Mouse (Mus musculus) frontal cortex, postnatal 10 days (tissue): ENCODE measurements around the gene Fam193b.
"Not testable (repeated sequence)": the region's sequence is repeated elsewhere in the genome, so short reads cannot be mapped to it uniquely, and the experiment has no call there.

Experiments
- DNase-seq, 2 experiments: peaks; one replicate each; pipeline ENCODE4 v3.0.0; 2022; ENCODE audit warnings: low spot score in 2 of 2, mixed read lengths in 1 of 2

Gene Fam193b

DNA sequence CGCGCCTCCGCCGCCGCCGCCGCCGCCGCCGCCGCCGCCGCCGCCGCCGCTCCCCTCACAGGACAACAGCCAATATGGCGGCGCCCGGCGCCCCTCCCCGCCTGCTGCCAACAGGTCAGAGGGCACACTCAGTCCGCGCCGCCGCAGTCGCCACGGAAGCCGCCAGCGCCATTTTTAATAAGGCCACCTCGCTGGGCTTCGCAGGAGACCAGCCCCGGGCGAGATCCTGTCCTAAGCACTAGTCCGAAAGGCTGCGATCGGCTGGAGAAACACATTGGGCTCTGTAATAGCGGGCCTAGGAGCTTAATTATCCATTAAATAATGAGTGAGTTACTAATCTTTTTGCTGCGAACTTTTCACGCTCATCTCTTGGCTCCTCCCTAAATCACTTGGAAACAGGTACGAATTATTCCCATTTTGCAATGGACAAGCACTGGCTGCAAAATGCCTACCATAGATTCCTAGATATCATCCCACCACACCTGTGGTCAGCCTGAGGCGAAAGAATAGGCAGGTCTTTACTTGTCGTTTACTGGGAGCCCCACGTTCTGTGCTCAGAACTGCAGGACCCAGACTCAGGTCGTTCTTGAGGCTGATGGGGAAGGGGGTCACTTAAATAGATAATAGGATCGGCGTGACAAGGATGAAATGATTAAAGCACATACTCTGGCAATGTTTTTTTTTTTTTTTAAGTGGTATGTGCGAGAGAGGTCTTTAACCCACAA is at the start of gene Fam193b:
TSS of gene Fam193b (minus strand) at position 94 of the 725 bp plus-strand sequence.
- DNase-seq, result peak; percentile 88 to 92

DNA sequence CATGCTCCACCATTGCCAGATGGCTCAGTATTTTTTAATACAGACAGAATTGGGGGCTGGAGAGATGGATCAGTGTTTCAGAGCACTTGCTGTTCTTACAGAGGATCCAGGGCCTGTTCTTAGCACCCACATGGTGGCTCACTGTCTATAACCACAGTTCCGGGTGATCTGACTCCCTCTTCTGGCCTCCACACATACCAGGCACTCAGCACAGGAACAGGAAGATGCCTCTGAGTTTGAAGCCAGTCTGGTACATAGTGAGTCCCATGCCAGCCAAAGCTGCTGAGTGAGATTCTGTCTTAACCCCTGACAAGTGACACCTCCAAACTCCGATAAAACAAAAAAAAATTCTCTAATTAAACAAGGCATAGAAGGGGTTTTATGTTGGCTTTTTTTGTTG is 49.4 kb upstream of the Fam193b start:
- no peak for DNase-seq

DNA sequence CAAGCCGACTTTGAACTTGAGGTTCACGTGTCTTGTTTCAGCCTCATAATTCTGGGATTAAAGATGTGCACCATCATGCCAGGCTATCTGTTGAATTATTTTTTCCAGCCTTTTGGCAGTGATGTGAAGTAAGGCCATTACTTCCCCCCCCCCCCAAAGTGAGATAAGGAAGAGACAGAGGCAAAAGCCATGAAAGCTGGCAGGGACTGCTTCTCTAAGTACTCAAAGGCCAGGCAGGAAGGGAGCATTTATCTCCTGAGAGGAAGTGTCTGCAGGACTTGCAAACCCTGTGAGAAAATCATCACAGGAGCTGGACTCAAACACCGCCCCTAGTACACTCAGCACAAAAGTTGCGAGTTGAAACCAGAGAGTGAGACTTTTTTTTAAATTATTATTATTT is 48.4 kb upstream of the Fam193b start:
- DNase-seq, result no peak

DNA sequence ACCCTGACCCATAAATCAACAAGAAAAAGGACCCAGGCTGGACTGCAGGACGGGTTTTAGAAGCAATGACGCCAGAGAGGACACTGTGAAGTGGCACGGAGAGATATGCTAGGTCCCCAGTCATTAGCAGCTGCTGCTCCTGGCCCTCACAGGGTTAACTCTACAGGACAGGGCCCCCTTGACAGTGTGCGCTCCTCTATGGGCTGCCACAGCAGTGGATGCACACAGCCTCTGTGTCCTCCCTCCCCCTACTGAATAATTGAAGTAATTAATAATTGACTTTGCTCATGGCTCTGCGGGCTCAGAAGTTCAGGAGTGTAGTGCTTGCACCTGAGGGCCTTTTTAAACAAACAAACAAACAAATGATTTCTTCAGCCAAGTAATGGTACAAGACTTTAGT is 42.6 kb upstream of the Fam193b start:
- DNase-seq, result no peak

DNA sequence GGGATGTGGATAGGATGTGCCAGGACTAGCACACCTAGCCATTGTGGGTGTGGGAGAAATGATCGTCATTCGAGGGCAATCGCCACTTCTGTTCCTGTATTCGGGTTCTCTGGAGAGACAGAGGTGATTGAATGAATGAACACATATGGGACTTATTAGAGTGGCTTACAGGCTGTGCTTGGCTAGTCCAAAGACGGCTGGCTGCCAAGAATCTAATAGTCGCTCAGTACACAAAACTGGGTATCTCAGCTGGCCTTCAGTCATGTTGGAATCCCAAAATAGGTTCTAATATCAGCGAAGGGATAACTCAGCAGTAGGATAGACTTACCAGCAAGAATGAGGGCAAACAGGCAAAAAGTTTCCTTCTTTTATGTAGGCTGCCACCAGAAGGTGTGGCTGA is 41.1 kb upstream of the Fam193b start:
- DNase-seq, result no peak

DNA sequence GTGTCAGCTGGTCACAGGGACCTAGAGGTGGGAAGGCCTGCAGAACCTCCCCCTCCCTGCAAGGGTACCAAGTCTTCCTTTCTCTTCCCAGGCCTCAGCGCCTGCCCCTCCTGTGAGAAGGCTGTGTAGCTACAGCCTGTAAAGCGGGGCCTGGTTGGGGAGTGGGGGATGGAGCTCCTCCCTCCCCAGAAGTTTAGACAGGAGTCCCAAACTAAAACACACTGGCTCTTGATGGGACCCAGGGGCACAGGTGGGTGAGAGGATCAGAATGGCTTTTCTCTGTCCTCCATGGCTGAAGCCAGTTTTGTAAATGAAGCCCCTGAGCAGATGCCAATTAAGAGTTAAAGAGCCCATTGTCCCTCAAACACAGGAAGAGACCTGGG is 36.7 kb upstream of the Fam193b start:
- DNase-seq, result no peak

DNA sequence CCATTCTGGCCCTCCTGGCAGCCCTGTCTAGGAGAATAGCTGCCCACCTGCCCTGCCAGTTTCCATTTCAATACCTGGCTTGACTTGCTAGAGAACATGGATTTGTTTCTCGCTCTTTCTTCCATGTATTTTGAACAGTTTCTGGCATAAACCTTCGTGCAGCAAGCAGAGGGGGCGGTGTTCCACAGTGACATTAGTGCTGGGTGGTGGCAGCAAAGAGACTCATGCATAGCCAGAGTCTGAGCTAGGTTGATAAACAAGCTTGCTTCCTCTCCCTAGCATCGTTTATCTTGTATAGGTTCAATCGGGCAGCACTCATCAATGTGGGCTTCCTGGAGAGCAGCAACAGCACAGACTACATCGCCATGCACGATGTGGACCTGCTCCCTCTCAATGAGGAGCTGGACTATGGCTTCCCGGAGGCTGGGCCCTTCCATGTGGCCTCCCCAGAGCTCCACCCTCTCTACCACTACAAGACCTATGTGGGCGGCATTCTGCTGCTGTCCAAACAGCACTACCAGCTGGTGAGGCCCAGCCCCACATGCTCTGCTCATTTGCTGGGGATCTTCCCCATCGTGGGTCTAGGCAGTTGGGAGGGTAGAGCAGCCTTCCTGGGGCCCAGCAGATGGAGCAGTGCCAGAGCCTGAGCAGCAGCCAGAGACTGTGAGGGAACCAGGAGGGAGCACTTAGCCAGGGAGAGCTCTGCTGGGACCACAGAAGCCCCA is 36.1 kb upstream of the Fam193b start:
- no peak for DNase-seq

DNA sequence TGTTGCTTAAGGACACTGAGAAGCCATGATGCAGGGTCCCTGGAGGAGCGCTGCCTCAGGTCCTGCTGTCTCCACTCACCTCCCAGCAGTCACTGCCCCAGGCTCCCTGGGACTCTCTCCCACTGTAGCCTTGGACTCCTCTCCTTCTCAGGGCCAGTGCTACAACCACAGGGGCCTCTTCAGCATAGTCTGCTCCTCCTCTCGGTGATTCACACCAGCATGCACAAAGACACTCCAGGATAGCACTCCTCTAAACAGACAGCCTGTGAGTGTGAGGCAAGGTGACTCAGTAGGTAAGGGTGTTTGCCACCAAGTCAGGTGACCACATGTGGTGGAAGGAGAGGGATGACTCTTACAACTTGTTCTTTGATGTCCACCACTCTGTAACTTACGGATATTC is 33.7 kb upstream of the Fam193b start:
- DNase-seq, result no peak

DNA sequence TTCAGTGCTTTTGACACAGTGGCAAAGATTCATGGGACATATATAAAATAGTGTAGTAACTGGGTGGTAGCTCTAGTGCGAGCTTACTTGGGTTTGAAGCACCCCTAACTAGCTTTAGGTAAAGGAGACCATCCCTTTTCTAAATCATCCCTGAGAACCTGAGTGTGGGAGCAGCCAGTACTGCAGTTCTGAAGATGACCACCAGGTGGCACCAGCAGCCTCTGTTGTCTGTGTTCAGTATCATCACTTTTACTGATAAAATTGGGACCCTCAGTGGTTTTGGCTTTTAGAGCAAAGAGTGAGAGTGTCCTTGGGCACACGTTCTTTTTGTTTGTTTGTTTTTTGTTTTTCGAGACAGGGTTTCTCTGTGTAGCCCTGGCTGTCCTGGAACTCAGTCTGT is 30.7 kb upstream of the Fam193b start:
- peak; percentile 60 to 80 for DNase-seq

DNA sequence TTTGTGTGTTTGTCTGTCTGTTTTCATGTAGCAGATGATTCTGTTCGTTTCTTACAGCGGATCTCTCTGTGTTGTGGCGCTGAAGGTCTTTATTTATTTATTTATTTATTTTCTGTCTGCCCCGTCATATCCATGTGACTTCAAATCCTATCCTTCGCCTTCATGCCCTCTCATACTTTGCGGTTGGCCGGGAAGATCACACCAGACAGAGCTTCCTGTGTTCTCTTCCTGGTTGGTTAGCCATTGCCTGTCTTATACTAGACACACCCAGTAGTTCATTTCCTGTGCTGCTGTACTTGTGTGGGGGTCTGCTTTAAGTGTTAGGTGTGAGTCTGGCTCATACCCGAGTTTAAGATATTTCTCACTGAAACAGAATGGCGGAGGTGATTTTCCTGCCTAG is 29.7 kb upstream of the Fam193b start:
- no peak for DNase-seq

DNA sequence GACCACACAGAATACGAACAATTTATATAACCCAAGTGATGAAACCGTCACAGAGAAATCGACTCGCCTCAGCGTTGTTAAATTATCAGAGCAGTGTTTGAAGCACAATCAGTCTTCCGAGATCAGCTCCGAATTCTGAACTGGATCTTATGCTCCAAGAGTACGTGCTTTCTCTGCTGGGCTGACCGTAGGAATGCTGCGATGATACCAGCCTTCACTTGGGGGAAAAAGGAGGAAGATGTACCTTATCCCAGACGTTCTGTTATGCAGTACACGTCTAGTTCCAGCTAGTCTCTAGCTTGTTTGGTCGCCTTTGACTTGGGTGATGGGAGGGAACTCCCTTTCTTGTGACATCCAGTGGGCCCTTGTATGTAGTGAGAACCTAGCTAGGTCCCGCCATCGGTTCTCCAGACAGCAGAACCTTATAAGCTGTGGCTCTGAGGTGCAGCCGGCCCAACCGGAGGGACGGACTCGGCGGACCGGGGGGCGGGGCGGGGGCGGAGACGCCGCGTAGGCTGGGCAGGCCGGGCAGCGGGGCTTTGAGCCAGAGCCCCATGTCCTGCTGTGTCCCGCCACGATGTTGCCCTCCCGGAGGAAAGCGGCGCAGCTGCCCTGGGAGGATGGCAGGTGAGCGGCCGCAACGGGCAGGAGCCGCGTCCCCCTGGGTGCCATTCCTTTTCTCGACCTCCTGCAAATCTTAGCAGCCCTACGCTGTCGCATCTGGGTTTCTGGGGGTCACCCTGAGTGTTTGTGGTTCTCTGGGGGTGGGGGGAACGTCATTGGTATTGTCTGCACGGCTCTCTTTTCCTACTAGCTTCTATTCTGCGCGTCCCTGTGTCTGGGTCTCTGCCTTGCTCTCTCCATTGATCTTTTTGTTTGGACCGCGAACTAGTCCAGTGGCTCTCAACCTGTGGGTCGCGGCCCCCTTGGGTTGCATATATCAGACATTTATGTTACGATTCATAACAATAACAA is 28.9 kb upstream of the Fam193b start, which contains the start of gene B4galt7:
TSS of gene B4galt7 (plus strand) at position 331 of the 975 bp plus-strand sequence.
- peak; percentile 75 to 82 for DNase-seq

DNA sequence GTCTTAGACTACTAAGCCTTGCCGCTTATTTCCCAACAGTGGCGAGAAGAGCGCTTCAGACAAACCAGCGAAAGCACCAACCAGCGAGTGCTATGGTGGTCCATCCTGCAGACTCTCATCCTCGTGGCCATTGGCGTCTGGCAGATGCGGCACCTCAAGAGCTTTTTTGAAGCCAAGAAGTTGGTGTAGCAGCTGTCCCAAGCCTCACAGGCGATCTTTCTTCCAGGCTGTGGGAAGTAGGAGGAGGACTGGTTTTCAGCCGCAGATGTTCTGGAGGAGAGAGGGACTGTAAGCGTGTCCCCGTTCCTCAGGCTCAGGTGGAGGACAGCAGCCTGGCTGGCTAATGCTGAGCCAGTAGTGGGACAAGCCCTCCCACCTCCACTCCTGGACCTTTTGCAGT is 25.9 kb upstream of the Fam193b start:
- no peak for DNase-seq

DNA sequence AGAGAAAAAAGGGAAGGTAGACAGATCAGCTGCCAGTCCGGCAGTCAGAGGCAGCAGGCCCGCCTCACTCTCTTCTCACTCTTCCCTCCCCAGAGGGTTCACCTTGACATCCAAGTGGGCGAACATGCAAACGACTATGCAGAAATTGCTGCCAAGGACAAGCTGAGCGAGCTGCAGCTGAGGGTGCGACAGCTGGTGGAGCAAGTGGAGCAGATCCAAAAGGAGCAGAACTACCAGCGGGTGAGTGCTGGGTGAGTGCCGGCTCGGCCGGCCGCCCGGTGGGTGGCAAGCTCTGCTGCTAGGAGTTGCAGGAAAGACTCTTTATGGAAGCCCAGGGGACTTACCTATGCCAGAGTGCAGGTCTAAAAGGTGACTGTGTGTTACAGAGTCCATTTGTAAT is 24.5 kb upstream of the Fam193b start:
- no peak for DNase-seq

DNA sequence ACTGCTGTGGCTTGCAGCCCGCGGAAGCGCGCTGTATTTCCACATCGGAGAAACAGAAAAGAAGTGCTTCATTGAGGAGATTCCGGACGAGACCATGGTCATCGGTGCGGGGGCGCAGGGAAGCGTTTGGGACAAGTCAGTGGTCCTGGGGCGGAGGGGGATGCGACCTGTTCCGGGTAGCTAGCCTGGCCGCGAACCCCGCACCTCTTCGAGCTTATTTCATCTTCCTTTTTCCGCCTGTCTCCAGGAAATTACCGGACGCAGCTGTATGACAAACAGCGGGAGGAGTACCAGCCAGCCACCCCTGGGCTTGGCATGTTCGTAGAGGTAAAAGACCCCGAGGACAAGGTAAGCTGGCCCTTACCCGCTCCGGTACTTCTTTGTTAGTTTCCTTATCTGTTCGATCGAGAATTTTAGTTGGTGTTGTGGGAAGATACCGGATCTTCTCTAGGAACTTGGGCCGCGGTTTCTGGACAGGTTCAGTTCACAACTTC is 22.4 kb upstream of the Fam193b start:
- DNase-seq, result no peak

DNA sequence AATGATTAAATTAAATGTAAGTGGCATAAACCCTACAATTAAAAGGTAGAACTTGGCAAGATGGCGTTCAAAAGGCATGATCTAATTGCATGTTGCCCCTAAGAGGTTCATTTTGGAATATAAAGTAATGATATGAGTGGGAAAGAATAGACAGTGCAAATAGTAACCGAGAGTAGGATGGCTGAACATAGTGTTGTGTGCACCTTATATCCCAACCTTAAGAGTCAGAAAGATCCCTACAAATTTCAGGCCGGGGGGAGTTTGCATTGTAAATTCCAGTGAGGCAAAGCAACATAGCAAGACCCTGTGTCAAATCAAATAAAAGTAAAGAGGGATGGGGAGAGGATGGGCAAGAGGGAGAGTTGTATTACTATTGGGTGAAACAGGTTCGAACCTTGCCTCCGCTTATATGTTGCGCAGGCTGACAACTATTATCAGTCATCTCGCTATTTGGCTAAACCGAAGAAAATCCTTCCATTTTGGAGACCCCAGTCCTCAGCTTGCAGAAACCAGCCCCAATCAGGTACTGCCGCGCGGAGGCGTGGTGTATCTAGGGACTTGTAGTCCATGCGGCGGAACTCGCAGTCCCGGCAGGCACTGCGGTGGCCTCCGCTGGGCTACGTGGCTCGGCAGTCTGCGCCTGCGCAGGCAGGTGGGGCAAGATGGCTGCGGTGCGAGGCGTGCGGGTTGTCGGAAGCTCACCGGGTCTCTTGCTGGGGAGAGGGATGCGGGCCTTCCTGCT is 21.8 kb upstream of the Fam193b start:
- peak; percentile 96 to 97 for DNase-seq

DNA sequence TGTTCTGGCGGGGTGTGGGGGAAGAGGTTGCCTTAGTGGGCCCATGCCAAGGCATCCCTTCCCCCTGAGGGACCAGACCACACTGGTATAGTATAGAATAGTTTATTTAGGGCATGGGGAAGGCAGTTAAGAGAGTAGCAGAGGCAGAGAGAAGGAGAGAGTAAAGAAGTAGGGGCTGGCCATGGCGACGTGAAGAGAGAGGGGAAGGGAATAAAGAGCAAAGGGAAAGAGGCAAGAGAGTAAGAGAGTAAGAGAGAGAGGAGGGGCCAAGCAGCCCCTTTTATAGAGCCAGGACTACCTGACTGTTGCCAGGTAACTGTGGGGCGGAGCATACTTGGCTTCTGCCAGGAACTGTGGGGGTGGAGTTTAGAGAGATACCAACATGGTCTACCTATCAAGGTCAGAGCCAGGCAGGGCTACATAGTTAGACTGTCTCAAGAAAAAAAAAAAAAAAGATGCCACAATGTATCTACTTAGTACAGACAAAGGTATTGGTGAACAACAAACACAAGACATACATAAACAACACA is 21.1 kb upstream of the Fam193b start:
- no peak for DNase-seq

DNA sequence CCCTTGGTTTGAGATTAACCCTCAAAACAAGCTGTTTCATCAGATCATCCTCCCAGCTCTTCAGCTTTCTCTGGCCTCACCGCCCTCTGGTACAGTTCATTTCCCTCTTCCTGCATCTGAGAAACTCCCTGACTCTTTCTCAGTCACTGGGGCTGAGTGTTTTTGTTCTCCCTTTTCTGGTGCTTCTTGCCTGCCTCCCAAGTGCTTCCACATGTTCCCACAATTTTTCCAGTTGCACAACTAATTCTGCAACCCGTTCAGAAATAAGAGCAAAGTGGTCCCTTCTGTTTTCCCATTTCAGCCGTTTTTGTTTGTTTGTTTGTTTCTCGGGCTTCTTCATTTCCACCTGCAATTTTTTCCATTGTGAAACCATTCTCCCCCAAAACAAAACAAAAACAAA is 7.2 kb upstream of the Fam193b start:
- no peak for DNase-seq

DNA sequence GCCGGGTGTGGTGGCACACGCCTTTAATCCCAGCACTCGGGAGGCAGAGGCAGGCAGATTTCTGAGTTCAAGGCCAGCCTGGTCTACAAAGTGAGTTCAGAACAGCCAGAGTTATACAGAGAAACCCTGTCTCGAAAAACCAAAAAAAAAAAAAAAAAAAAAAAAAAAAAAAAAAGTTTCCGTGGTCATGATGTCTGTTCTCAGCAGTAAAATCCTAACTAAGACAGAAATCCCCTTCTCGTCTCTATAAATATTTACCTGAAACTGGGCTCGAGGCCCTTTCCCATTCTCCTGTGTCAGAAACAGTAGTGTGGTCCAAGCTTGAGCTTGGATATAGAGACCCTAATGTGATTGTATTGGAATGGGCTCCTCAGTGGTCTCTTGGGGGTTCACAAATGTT is 6.0 kb upstream of the Fam193b start:
- not testable (repeated sequence) for DNase-seq

DNA sequence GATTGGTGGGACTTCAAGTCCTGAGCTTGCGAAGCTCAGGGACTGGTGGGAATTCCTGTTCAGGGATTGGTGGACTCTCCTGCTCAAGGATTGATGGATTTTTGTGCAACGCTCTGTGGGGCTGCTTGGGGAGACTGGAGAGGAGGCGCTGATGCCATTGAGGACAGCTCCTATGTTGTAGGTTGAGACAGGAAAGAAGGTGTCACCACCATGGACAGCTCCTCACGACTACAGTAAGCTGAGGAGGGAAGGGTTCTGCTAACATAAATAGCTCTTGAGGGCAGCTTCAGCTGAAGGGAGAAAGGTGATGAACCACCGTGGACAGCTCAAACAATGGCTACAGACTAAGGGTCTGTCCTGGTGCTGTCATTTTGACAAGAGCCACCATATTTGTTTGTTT is 5.0 kb upstream of the Fam193b start:
- no peak for DNase-seq

DNA sequence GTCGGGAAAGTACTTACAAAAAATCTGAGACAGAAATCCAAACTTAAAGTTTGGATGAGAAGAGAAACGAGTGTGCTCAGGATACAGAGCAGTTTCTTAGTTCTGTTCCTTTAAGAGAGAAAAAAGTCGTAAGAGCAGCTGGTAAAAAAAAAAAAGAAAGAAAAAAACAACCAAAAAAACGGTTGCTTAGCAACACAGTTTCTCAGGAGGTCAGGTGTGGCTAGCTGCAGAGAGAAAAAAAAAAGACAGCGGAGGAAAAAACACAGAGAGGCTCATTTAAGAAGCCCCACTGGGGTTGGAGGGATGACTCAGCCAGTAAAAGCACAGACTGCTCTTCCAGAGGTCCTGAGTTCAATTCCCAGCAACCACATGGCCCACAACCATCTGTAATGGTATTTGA is 3.4 kb upstream of the Fam193b start:
- no peak for DNase-seq

DNA sequence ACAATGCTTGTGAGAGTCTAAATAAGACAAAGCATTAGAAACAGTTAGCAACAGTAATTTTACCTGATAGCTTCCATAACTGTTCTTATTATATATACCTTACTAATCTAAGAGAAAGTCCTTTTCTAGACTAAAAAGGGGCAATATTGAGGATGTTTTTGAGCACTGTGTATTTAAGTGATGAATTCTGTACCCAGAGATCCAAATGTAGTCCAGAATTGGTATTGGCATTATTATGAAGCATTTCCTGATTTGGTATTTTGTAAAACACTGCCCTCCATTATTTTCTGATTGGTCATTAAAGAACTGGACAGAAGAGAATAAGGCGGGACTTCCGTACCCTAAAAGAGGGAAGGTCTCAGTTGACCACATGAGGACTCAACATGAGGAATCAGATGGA is 2.5 kb upstream of the Fam193b start, which contains the start of gene Tmed9:
TSS of gene Tmed9 (plus strand) at position 301 of the 400 bp plus-strand sequence.
- no peak for DNase-seq
